Mouse (Mus musculus) gastrocnemius, adult 18-20 months (tissue): ENCODE measurements around the gene Asb13. TPM values are rescaled to one million over a fixed set of nuclear protein-coding genes. Genes with fewer than 3 reads are reported as not detected.

Experiments
- DNase-seq: peaks from one replicate; pipeline ENCODE4 v3.0.0; 2021; ENCODE audit warnings: low spot score
- total RNA-seq, 2 experiments: library from RNA; stranded (reverse); gene quantifications; 2 replicates each; pipeline ENCODE4 v1.2.3; 2021

Asb13 gene
- total RNA-seq, 2 experiments from 2014 or later, result 13.5 to 13.6 TPM

- no peak for DNase-seq
Observed at GRCm38 (mm10) chr13:3659163-3660160, 25.6 kb downstream of the Asb13 start.

- no peak for DNase-seq
Observed at GRCm38 (mm10) chr13:3664241-3664640, 30.4 kb downstream of the Asb13 start.

- peak; percentile 71 for DNase-seq
Observed at GRCm38 (mm10) chr13:3665308-3665723, 31.5 kb downstream of the Asb13 start.

- no peak for DNase-seq
Observed at GRCm38 (mm10) chr13:3667288-3667873, 33.5 kb downstream of the Asb13 start.

GRCm38 (mm10) chr13:3668068-3668467 is 34.2 kb downstream of the Asb13 start:
- no peak for DNase-seq

GRCm38 (mm10) chr13:3669611-3670010 is 35.8 kb downstream of the Asb13 start:
- DNase-seq, result no peak

- DNase-seq, result peak; percentile 17
Observed at GRCm38 (mm10) chr13:3670039-3670438, 36.2 kb downstream of the Asb13 start.

GRCm38 (mm10) chr13:3673151-3673550 is 39.3 kb downstream of the Asb13 start:
- DNase-seq, result no peak

GRCm38 (mm10) chr13:3673622-3674021 is 39.8 kb downstream of the Asb13 start:
- peak; percentile 22 for DNase-seq

- no peak for DNase-seq
Observed at GRCm38 (mm10) chr13:3675855-3676254, 42.0 kb downstream of the Asb13 start.

- no peak for DNase-seq
Observed at GRCm38 (mm10) chr13:3679098-3679497, 45.3 kb downstream of the Asb13 start.

- no peak for DNase-seq
Observed at GRCm38 (mm10) chr13:3686306-3686705, 52.5 kb downstream of the Asb13 start.

GRCm38 (mm10) chr13:3694599-3695343 is 60.9 kb downstream of the Asb13 start:
- DNase-seq, result peak; percentile 26

- no peak for DNase-seq
Observed at GRCm38 (mm10) chr13:3696977-3697735, 63.3 kb downstream of the Asb13 start.

GRCm38 (mm10) chr13:3700752-3701151 is 66.9 kb downstream of the Asb13 start:
- DNase-seq, result no peak

Other genes starting within 250 kb of the Asb13 start
- gene Gdi2, start 96.0 kb upstream of the Asb13 start, total RNA-seq, result 100 to 1,000 TPM; 137 to 141 TPM
- gene Fam208b, start 22.9 kb upstream of the Asb13 start, total RNA-seq, result 1 to 10 TPM; 8.4 to 8.6 TPM
- not detected for gene Calml3, start 170.3 kb downstream of the Asb13 start, total RNA-seq
- gene Calm4, start 203.7 kb downstream of the Asb13 start, total RNA-seq, result 1 to 10 TPM in 1 of 2 experiments, not detected in 1; 1.9 TPM
- gene Calm5, start 220.1 kb downstream of the Asb13 start, total RNA-seq, result under 1 TPM in 1 of 2 experiments, not detected in 1; 0.43 TPM